Mouse (Mus musculus) heart, embryonic 14.5 days (tissue): ENCODE results near the gene Mecom. TPM values are rescaled to one million over a fixed set of nuclear protein-coding genes. Genes with fewer than 3 reads are reported as not detected.

Source experiments
- ATAC-seq: fragments of 200-750 bp; cut with Nextera tagmentation; 2 replicates; pipeline ENCODE4 v1.8.0; 2017; ENCODE audit warnings: low read depth, moderate TSS enrichment; ENCODE audit not compliant: insufficient number of reproducible peaks, insufficient read depth, low FRiP score
- H3K27ac ChIP-seq, 2 experiments: fragments of 200-500 bp in 1 of 2; fragments of 300-500 bp in 1 of 2; sonication (generic) in 1 of 2; replicated peaks in 1 of 2; 2 replicates each; pipeline ENCODE4 v1.5.1; 2012 to 2014; ENCODE audit warnings: low read depth in 2 of 2, low read length in 2 of 2, control low read depth in 1 of 2, mild to moderate bottlenecking in 1 of 2, mixed read lengths in 1 of 2; ENCODE audit not compliant: control insufficient read depth in 1 of 2, insufficient read depth in 1 of 2
- H3K27me3 ChIP-seq: fragments of 300-500 bp; sonication (generic); 2 replicates; pipeline ENCODE4 v1.6.1; 2014; ENCODE audit warnings: mild to moderate bottlenecking, low read length, control low read depth; ENCODE audit not compliant: control insufficient read depth, insufficient read depth
- H3K36me3 ChIP-seq: fragments of 300-500 bp; sonication (generic); 2 replicates; pipeline ENCODE4 v1.6.1; 2014; ENCODE audit warnings: mild to moderate bottlenecking, control low read depth, low read length, mixed read lengths; ENCODE audit not compliant: control insufficient read depth, insufficient read depth
- H3K4me1 ChIP-seq, 2 experiments: fragments of 200-500 bp in 1 of 2; fragments of 300-500 bp in 1 of 2; sonication (generic) in 1 of 2; 2 replicates each; pipeline ENCODE4 v1.6.1; 2012 to 2014; ENCODE audit warnings: low read length in 2 of 2, control low read depth in 1 of 2, mixed read lengths in 1 of 2; ENCODE audit not compliant: control insufficient read depth in 2 of 2, insufficient read depth in 2 of 2
- H3K4me2 ChIP-seq: fragments of 300-500 bp; sonication (generic); 2 replicates; pipeline ENCODE4 v1.6.1; 2014; ENCODE audit warnings: mild to moderate bottlenecking, low read length
- H3K4me3 ChIP-seq, 2 experiments: fragments of 200-500 bp in 1 of 2; fragments of 300-500 bp in 1 of 2; sonication (generic) in 1 of 2; 2 replicates each; pipeline ENCODE4 v1.5.1; 2012 to 2014; ENCODE audit warnings: low read length in 2 of 2, mild to moderate bottlenecking in 2 of 2, control low read depth in 1 of 2, low read depth in 1 of 2, moderate library complexity in 1 of 2; ENCODE audit not compliant: control insufficient read depth in 1 of 2, insufficient read depth in 1 of 2
- H3K9ac ChIP-seq: fragments of 300-500 bp; sonication (generic); 2 replicates; pipeline ENCODE4 v1.6.1; 2014; ENCODE audit warnings: mild to moderate bottlenecking, low read length
- H3K9me3 ChIP-seq: fragments of 300-500 bp; sonication (generic); 2 replicates; pipeline ENCODE4 v1.6.1; 2016; ENCODE audit warnings: low read length, control low read depth; ENCODE audit not compliant: control insufficient read depth
- WGBS: fragments of 180-500 bp; shearing (Covaris S2); extraction: QIAGEN DNeasy Blood & Tissue Kit; methylation state at CpG from one replicate; pipeline ENCODE4 v1.1.7; 2014; 5-methylcytosine and 5-hydroxymethylcytosine counted together
- polyA plus RNA-seq: library from polyadenylated mRNA; unstranded; fragments of >200 nt; fragmentation: Nextera tagmentation; extraction: Ambion mirVana; gene quantifications from 2 replicates; pipeline ENCODE4 v1.2.1, GENCODE M21; 2014

Gene Mecom
- polyA plus RNA-seq, 1 experiment from 2014 or later, result 23.0 TPM

DNA sequence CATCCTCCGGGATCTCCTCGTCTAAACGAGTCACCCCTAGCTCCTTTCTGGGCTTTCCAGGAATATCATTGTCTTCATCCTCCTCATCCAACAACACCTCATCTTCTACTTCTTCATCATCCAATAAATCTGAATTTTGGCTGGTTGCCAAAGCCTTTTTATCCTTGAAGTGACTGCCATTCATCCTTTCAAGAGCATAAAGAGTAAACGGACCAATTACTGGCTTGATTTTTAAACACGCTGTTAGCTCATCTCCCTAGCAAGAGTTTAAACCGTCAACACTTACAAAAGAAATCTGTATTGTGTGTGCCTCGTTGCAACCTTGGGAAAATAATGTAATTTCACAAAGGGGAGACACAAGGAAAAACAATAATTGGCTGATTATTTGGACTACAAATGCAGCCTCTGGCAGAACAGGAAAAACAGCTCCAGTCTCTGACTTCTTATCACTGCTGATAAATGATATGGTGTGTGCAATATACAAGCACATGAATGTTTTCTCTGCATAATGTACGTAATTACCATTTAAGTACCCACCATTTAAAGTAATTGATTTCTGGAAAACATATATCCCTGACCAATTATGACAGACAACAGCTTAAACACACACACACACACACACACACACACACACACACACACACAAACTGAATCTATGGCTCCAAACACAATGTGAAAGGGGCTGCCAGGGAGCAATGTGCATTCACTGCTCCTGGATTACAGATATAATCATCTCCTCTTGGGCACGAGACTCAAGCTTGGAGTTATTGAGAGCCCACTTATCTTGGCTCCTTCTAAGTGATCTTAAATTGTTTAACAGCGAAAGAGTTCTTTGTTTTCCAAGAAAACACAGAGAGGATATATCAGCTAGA is 590.2 kb downstream of the Mecom start:
- H3K27ac ChIP-seq, result no peak overlapping the region
- H3K9ac ChIP-seq, result no peak overlapping the region
- H3K4me2 ChIP-seq, result no peak overlapping the region
- H3K4me1 ChIP-seq, result no peaks in the 10 kb centered on the region
- 66% methylated on average over 10 of the region's 10 CpGs for WGBS
- H3K27me3 ChIP-seq, result no peaks in the 10 kb centered on the region
- no peak overlapping the region for H3K4me3 ChIP-seq
- no peaks in the 10 kb centered on the region for H3K9me3 ChIP-seq
- no peak for ATAC-seq
- peaks cover 41% of the 10 kb centered on the region for H3K36me3 ChIP-seq

DNA sequence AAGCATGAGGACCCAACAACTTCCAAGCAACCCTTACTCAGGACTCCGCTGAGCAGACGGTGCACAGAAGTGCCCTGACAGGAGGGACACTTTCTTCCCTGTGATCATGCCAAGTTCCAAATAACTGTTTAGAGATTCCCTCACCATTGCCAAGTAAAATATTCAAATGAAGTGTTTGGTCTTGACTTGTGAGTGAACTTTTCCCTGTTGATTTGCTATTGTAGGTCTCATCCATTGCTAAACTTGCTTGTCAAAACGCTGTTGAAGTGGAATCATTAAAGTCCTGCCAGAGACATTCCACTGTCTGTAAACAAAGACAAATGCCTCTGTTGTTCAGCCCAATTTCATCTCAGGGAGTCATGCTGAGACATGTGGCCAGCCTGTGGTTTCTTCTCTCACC is 594.5 kb downstream of the Mecom start:
- no peaks in the 10 kb centered on the region for H3K27me3 ChIP-seq
- WGBS, result 73% methylated on average over 3 of the region's 3 CpGs
- H3K4me2 ChIP-seq, result no peak overlapping the region
- no peaks in the 10 kb centered on the region for H3K4me1 ChIP-seq
- ATAC-seq, result no peak
- H3K9me3 ChIP-seq, result no peaks in the 10 kb centered on the region
- no peak overlapping the region for H3K4me3 ChIP-seq
- no peak overlapping the region for H3K27ac ChIP-seq
- H3K36me3 ChIP-seq, result peaks cover 34% of the 10 kb centered on the region
- no peak overlapping the region for H3K9ac ChIP-seq

DNA sequence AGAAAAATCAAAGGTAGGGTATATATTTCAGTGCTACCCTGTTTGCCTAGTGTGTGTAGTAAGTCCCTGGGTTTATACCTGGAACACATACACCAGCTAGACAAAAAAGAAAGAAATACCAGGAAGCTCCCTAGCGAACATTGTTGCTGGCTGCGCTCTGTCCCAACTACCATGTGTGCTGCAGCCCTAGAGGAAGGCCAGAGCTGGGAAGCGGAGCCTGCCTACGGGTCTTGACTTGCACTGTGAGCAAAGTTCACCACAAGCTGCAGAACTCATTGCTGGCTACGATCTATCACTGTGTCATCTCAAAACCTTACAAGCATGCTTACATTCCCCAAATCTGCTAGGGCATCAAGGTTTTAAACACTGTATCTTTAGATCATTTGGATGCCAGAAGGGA is 597.0 kb downstream of the Mecom start:
- no peak overlapping the region for H3K4me2 ChIP-seq

DNA sequence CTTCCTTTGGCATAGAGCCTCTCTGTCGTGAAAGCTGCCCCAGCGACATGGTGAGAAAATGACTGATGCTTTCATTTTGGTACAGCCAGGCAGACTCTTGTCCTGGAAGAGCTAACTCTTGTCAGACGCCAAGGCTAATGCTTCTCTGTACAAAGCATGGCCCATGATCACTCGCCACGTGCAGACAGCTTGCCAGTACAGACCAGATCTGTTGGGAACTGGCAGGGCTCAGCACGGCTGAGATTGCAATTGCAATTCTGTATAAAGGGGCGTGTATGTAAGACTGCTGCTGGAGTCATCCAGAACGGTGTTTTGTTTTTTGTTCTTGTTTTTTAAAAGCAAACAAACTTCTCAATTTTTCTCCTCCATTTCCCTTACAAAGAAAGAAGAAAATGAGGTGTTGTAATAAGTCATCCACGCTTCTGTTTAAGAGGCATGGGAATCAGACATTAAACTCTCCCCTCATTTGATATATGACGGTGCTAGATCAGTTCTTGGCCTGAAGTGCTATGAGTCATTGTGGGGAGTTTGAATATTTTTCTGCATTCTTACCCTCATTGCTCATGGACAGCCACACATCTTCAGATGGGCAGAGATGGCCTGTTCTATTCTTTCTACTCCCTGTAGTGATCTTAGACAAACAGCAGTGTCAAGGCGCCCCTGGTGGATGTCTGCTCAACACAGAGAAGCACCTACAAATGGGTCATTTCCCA is 644.1 kb downstream of the Mecom start:
- no peak overlapping the region for H3K27ac ChIP-seq
- H3K27me3 ChIP-seq, result no peaks in the 10 kb centered on the region
- H3K9ac ChIP-seq, result no peak overlapping the region
- H3K4me1 ChIP-seq, result no peaks in the 10 kb centered on the region
- H3K9me3 ChIP-seq, result no peaks in the 10 kb centered on the region
- no peaks in the 10 kb centered on the region for H3K36me3 ChIP-seq
- no peak for ATAC-seq
- no peak overlapping the region for H3K4me2 ChIP-seq
- no peak overlapping the region for H3K4me3 ChIP-seq
- WGBS, result 71% methylated on average over 11 of the region's 11 CpGs

More for the DNA sequence above, 597.0 kb downstream of the Mecom start:
- H3K9me3 ChIP-seq, result no peaks in the 10 kb centered on the region
- no peaks in the 10 kb centered on the region for H3K27me3 ChIP-seq
- no peak overlapping the region for H3K4me3 ChIP-seq
- H3K36me3 ChIP-seq, result peaks cover 24% of the 10 kb centered on the region
- no peak overlapping the region for H3K27ac ChIP-seq
- H3K9ac ChIP-seq, result no peak overlapping the region
- H3K4me1 ChIP-seq, result no peaks in the 10 kb centered on the region
- ATAC-seq, result no peak
- WGBS, result 84% methylated on average over 5 of the region's 5 CpGs

Other genes starting within 250 kb of the Mecom start
- gene Actrt3, start 51.9 kb upstream of the Mecom start, polyA plus RNA-seq, result not detected in 2 replicates
- gene Mynn, start 54.1 kb upstream of the Mecom start, polyA plus RNA-seq, result 23.4 and 25.9 TPM in 2 replicates
- 0.11 TPM in 1 of 2 replicates, not detected in the other for gene Lrriq4, start 96.5 kb upstream of the Mecom start, polyA plus RNA-seq
- 0.27 and 0.68 TPM in 2 replicates for gene Lrrc34, start 99.9 kb upstream of the Mecom start, polyA plus RNA-seq
- not detected in 2 replicates for gene Lrrc31, start 151.8 kb upstream of the Mecom start, polyA plus RNA-seq
- not detected in 2 replicates for gene Samd7, start 198.3 kb upstream of the Mecom start, polyA plus RNA-seq
- gene Sec62, start 244.9 kb upstream of the Mecom start, polyA plus RNA-seq, result 68.7 and 72.3 TPM in 2 replicates